Mouse (Mus musculus) lung, adult 2 months (tissue): ENCODE results near the gene Gpx1.

Experiments used
- CTCF ChIP-seq: fragments of 200-500 bp; IDR thresholded peaks from 2 replicates; pipeline ENCODE4 v1.5.1; 2011; ENCODE audit warnings: mild to moderate bottlenecking, low read length, control low read depth; ENCODE audit not compliant: insufficient read depth
- POLR2A ChIP-seq: fragments of 200-500 bp; IDR thresholded peaks from 2 replicates; pipeline ENCODE4 v1.6.1; 2011; ENCODE audit warnings: low read depth, mild to moderate bottlenecking, control low read depth, low read length, borderline replicate concordance; ENCODE audit errors: extremely low read depth

- TF ChIP-seq POLR2A (no peak), CTCF (no peak)
These were observed 1.8 kb downstream of the Gpx1 start for GRCm38 (mm10) chr9:108340258-108341138.
